Mouse (Mus musculus) megakaryocyte, embryonic 14.5 days (primary cell): ENCODE measurements at regions not wholly inside any gene's neighbourhood (a gene's known extent, or its start where the extent isn't known, plus 50 kb on each side); places are given as distances from the start of the nearest gene placed in this dataset.

Source experiments
- FLI1 ChIP-seq: IDR thresholded peaks from 2 replicates; pipeline ENCODE4 v1.6.1; 2012; ENCODE audit warnings: low read length, inconsistent platforms, mixed read lengths
- GATA1 ChIP-seq: IDR thresholded peaks from 3 replicates; pipeline ENCODE4 v1.6.1; 2012; ENCODE audit warnings: mixed read lengths, low read length, inconsistent platforms, borderline replicate concordance

DNA sequence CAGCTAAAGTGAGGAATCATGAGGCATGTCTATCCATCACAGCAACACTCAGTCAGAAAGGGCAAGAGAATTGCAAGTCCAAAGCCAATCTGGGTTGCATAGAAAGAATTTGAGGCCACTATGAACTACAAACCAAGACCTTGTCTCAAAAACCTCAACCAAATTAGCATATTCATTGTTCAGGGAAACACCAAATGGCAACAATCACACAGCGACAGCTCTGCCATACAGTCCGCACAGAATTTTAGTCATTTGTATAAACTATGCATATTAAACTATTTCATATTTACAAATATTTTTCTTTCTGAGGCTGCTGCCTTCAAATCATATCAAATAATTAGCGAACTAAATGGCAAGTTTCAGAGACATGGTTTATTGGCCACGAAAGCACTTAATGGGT lies 709.6 kb downstream of the Efna5 start:
- TF ChIP-seq GATA1 (no peak), FLI1 (no peak)
